Mouse (Mus musculus) neural tube, embryonic 14.5 days (tissue): ENCODE measurements around the gene Mrps27. TPM values are rescaled to one million over a fixed set of nuclear protein-coding genes. Genes with fewer than 3 reads are reported as not detected.

Experiments
- ATAC-seq: fragments of 200-750 bp; cut with Nextera tagmentation; 2 replicates; pipeline ENCODE4 v1.8.0; 2017; ENCODE audit warnings: low read depth, mild to moderate bottlenecking, moderate TSS enrichment, moderate library complexity
- H3K27ac ChIP-seq: fragments of 300-500 bp; sonication (generic); 2 replicates; pipeline ENCODE4 v1.5.1; 2014; ENCODE audit warnings: low read depth, mild to moderate bottlenecking, control low read depth, low read length, moderate library complexity, mixed read lengths
- H3K27me3 ChIP-seq: fragments of 300-500 bp; sonication (generic); 2 replicates; pipeline ENCODE4 v1.6.1; 2014; ENCODE audit warnings: low read length; ENCODE audit not compliant: control insufficient read depth, insufficient read depth
- H3K36me3 ChIP-seq: fragments of 300-500 bp; sonication (generic); 2 replicates; pipeline ENCODE4 v1.6.1; 2014; ENCODE audit warnings: low read length, mixed read lengths; ENCODE audit not compliant: control insufficient read depth, insufficient read depth
- H3K4me1 ChIP-seq: fragments of 300-500 bp; sonication (generic); 2 replicates; pipeline ENCODE4 v1.6.1; 2014; ENCODE audit warnings: low read length; ENCODE audit not compliant: control insufficient read depth, insufficient read depth
- H3K4me2 ChIP-seq: fragments of 300-500 bp; sonication (generic); 2 replicates; pipeline ENCODE4 v1.6.1; 2014; ENCODE audit warnings: mild to moderate bottlenecking, low read depth, low read length, control low read depth
- H3K4me3 ChIP-seq: fragments of 300-500 bp; sonication (generic); 2 replicates; pipeline ENCODE4 v1.5.1; 2014; ENCODE audit warnings: low read depth, low read length, control low read depth, mixed read lengths
- H3K9ac ChIP-seq: fragments of 300-500 bp; sonication (generic); replicated peaks from 2 replicates; pipeline ENCODE4 v1.6.1; 2014; ENCODE audit warnings: low read depth, mild to moderate bottlenecking, control low read depth, low read length, mixed read lengths
- H3K9me3 ChIP-seq: fragments of 300-500 bp; sonication (generic); 2 replicates; pipeline ENCODE4 v1.6.1; 2016; ENCODE audit warnings: low read length; ENCODE audit not compliant: control insufficient read depth
- WGBS: fragments of 180-500 bp; shearing (Covaris S2); extraction: QIAGEN DNeasy Blood & Tissue Kit; methylation state at CpG from one replicate; pipeline ENCODE4 v1.1.7; 2014; 5-methylcytosine and 5-hydroxymethylcytosine counted together
- polyA plus RNA-seq: library from polyadenylated mRNA; unstranded; fragments of >200 nt; fragmentation: Nextera tagmentation; extraction: Ambion mirVana; gene quantifications from 2 replicates; pipeline ENCODE4 v1.2.1, GENCODE M21; 2014

Mrps27 gene
- 40.2 and 43.4 TPM in 2 replicates for polyA plus RNA-seq

- peaks cover 10% of the 10 kb centered on the region; the same call in 1 of the 2 replicates for H3K36me3 ChIP-seq
- no peaks in the 10 kb centered on the region for H3K27me3 ChIP-seq
- peak within 1 kb of the TSS; percentile 70 for H3K4me2 ChIP-seq
- H3K4me3 ChIP-seq: peak within 1 kb of the TSS; percentile 84
- peak; percentile 99 for ATAC-seq
- H3K4me1 ChIP-seq: peaks cover 11% of the 10 kb centered on the region
- WGBS: 4% methylated on average over 39 of the region's 39 CpGs
- no peaks in the 10 kb centered on the region for H3K9me3 ChIP-seq
- H3K9ac ChIP-seq: peak within 1 kb of the TSS; percentile 76
- peak within 1 kb of the TSS; percentile 87 for H3K27ac ChIP-seq
Observed at GRCm38 (mm10) chr13:99344599-99345575, at the start of gene Mrps27, which contains the start of gene Ptcd2. TSS of gene Mrps27 (plus strand) at chr13:99344786. TSS of gene Ptcd2 (minus strand) at chr13:99344705.

DNA sequence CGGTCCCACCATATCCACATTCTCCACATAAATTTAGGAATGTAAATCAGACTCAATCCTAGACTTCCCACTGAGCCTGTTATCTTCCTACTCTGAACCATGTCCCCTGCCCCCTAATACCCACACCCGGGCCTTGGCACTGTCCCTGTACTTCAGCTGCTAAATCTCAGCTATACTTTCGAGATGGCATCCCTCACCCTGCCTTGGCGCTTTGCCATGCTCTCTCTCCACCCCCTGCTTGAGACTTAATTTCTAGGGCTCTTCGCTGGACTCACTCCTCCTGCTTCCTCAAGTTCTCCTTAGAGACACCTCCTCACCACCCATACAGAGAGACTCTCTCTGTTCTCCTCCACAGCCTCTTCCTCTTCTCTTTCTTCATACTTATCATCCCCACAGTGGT is 44.7 kb upstream of the Mrps27 start:
- no peak for ATAC-seq
- 79% methylated on average over 5 of the region's 5 CpGs for WGBS
- no peak overlapping the region for H3K4me3 ChIP-seq

GRCm38 (mm10) chr13:99303846-99304245 is 40.7 kb upstream of the Mrps27 start:
- H3K27me3 ChIP-seq: no peaks in the 10 kb centered on the region
- WGBS: 59% methylated on average over 5 of the region's 5 CpGs

More for the DNA sequence above, 44.7 kb upstream of the Mrps27 start:
- Histone ChIP-seq H3K27me3 (no peaks in the 10 kb centered on the region), H3K9me3 (no peaks in the 10 kb centered on the region), H3K4me2 (no peak overlapping the region), H3K27ac (no peak overlapping the region), H3K36me3 (no peaks in the 10 kb centered on the region), H3K9ac (no peak overlapping the region), H3K4me1 (no peaks in the 10 kb centered on the region)

GRCm38 (mm10) chr13:99304365-99304764 is 40.2 kb upstream of the Mrps27 start:
- ATAC-seq: no peak

More at GRCm38 (mm10) chr13:99303846-99304245, 40.7 kb upstream of the Mrps27 start:
- no peaks in the 10 kb centered on the region for H3K4me1 ChIP-seq
- no peak overlapping the region for H3K4me2 ChIP-seq
- H3K36me3 ChIP-seq: no peaks in the 10 kb centered on the region
- no peak for ATAC-seq
- H3K9ac ChIP-seq: no peak overlapping the region
- no peak overlapping the region for H3K4me3 ChIP-seq
- no peak overlapping the region for H3K27ac ChIP-seq
- H3K9me3 ChIP-seq: no peaks in the 10 kb centered on the region

DNA sequence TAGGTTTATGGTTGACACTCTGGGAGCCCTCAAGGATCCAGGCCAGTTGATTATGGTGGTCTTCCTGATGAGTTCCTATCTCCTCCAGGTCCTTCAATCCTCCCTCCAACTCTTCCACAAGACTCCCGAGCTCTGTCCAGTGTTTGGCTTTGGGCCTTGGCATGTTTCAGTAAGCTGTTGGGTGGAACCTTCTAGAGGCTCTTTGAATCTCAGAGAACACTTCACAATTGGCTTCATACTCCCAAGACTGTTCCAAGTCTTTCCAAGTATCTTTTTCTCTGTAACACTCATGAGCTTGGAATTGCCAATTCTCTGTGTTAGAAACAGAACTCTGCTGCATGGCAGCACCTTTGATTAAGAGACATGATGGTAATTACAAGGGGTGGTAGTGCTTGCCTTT is 39.4 kb upstream of the Mrps27 start:
- Histone ChIP-seq H3K4me3 (no peak overlapping the region), H3K27ac (no peak overlapping the region), H3K36me3 (no peaks in the 10 kb centered on the region), H3K27me3 (no peaks in the 10 kb centered on the region), H3K4me2 (no peak overlapping the region), H3K9ac (no peak overlapping the region), H3K4me1 (no peaks in the 10 kb centered on the region), H3K9me3 (no peaks in the 10 kb centered on the region)
- WGBS: 100% methylated on average over 1 of the region's 1 CpGs
- ATAC-seq: no peak

More at GRCm38 (mm10) chr13:99304365-99304764, 40.2 kb upstream of the Mrps27 start:
- no peak overlapping the region for H3K27ac ChIP-seq
- no peak overlapping the region for H3K4me3 ChIP-seq
- H3K4me1 ChIP-seq: no peaks in the 10 kb centered on the region
- no peaks in the 10 kb centered on the region for H3K27me3 ChIP-seq
- WGBS: 82% methylated on average over 11 of the region's 11 CpGs
- no peak overlapping the region for H3K9ac ChIP-seq
- H3K36me3 ChIP-seq: no peaks in the 10 kb centered on the region
- H3K9me3 ChIP-seq: no peaks in the 10 kb centered on the region
- H3K4me2 ChIP-seq: no peak overlapping the region

DNA sequence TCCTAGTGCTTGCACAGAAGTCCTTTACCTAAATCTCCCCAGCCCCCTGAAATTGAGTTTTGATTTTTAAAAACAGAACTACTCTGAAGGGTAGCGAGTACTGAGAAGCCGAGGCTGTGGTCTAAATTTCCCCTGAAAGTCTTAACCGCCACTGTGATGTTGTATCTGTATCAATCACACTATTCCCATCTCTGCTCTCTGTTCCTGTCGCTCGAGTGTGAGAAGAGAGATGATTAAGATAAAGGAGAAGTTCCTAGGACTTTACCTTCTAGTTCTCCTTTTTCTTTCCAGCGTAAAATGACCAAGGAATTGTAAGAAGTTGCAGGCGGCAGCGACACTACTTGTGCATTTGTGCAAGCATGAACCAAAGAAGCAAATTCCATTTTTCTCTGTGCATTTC is 38.4 kb upstream of the Mrps27 start:
- H3K27ac ChIP-seq: no peak overlapping the region
- ATAC-seq: no peak
- 92% methylated on average over 8 of the region's 8 CpGs for WGBS
- no peaks in the 10 kb centered on the region for H3K4me1 ChIP-seq
- H3K4me2 ChIP-seq: no peak overlapping the region
- H3K4me3 ChIP-seq: no peak overlapping the region
- no peaks in the 10 kb centered on the region for H3K27me3 ChIP-seq
- H3K9me3 ChIP-seq: no peaks in the 10 kb centered on the region
- no peaks in the 10 kb centered on the region for H3K36me3 ChIP-seq
- H3K9ac ChIP-seq: no peak overlapping the region

DNA sequence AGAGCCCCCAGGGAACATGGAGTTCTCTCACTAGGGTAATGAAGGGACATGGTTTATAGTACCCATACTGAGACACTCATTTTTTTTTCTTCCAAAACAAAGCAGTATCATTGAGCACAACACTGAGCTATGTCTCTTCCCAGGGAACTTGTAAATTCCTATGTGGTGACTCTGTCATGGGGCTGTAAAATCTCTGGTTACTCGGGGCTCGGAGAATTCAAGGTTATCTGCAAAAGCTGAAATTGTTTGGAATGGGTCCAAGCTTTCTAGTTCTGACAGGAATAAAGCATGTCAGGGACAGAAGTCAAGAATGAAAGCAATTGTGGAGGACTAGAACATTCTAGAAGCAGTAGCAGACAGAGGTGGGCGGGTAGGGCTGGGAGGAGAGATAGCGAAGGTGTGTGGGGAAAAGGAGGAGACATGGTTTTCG is 36.6 kb upstream of the Mrps27 start:
- no peak overlapping the region for H3K4me3 ChIP-seq
- ATAC-seq: no peak
- H3K27ac ChIP-seq: no peak overlapping the region
- H3K36me3 ChIP-seq: no peaks in the 10 kb centered on the region
- 86% methylated on average over 5 of the region's 5 CpGs for WGBS
- H3K9me3 ChIP-seq: no peaks in the 10 kb centered on the region
- no peak overlapping the region for H3K4me2 ChIP-seq
- no peaks in the 10 kb centered on the region for H3K27me3 ChIP-seq
- H3K4me1 ChIP-seq: no peaks in the 10 kb centered on the region
- no peak overlapping the region for H3K9ac ChIP-seq

DNA sequence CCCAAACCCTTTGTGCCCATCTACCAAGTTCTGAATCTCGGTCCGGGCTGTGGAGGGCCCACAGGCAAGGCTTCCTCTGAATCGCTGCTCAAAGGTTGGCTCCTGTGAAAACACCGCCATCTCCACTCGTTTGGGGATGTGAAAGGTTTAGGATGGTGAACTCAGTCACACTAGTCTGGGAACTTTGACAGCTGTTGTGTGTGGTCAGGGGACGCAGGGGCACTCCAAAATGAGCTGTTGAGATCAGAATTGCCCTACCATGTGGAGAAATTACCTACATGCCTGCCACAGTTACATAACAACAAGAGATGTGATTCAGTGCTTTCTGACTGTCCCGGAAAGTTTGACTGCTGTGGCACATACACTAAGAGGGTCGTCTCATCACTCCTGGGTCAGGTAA is 36.2 kb upstream of the Mrps27 start:
- no peak for ATAC-seq
- Histone ChIP-seq H3K4me2 (no peak overlapping the region), H3K4me1 (no peaks in the 10 kb centered on the region), H3K27me3 (no peaks in the 10 kb centered on the region), H3K36me3 (no peaks in the 10 kb centered on the region), H3K9me3 (no peaks in the 10 kb centered on the region), H3K4me3 (no peak overlapping the region), H3K27ac (no peak overlapping the region), H3K9ac (no peak overlapping the region)
- 91% methylated on average over 8 of the region's 8 CpGs for WGBS

DNA sequence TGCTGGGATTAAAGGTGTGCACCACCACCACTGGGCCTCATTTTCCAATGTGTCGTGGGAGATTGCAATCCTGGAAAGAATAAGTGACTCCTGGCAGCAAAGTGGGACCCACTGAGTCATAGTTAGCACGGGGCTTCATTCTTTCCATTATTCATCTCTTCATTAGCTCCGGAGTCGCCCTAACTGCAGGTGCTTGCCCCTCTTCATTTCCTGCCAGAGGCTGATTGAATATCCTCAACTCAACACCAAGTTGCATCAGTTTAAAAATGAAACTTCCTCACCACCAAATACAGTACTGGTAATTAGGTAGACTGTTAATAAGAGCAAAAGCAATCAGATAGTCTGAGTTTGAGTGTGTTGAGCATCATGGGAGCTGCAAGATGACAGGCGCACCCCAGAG is 30.5 kb upstream of the Mrps27 start:
- H3K27ac ChIP-seq: no peak overlapping the region
- ATAC-seq: no peak
- no peak overlapping the region for H3K4me3 ChIP-seq
- H3K36me3 ChIP-seq: no peaks in the 10 kb centered on the region
- H3K4me1 ChIP-seq: no peaks in the 10 kb centered on the region
- H3K4me2 ChIP-seq: no peak overlapping the region
- no peaks in the 10 kb centered on the region for H3K9me3 ChIP-seq
- WGBS: 92% methylated on average over 5 of the region's 5 CpGs
- no peak overlapping the region for H3K9ac ChIP-seq
- H3K27me3 ChIP-seq: no peaks in the 10 kb centered on the region
